Comparison of ENCODE assay signal across 51 mouse cellular contexts in genomic region chr16:58697261-58697660, GRCm38 (mm10). TPM values are rescaled to one million over a fixed set of nuclear protein-coding genes. Genes with fewer than 3 reads are reported as not detected.
"Had no signal": no experiment of that assay in that cellular context is flagged by ENCODE, and none has a peak within 500 bp of the region (broad histone marks: within the 10 kb centered on the region; RNA-seq: fewer than 3 reads in every experiment).

No protein-coding gene starts in this region.

- ATAC-seq: hindbrain, embryonic 16.5 days; hindbrain, postnatal 0 days; intestine, embryonic 15.5 days; intestine, embryonic 16.5 days; intestine, postnatal 0 days had no signal

- H3K27me3 ChIP-seq: heart, embryonic 12.5 days; heart, embryonic 13.5 days; heart, embryonic 15.5 days; hindbrain, embryonic 12.5 days; hindbrain, embryonic 13.5 days; hindbrain, embryonic 15.5 days; intestine, embryonic 15.5 days; kidney, embryonic 15.5 days had no signal

- H3K4me3 ChIP-seq: heart, embryonic 10.5 days; heart, embryonic 12.5 days; heart, embryonic 13.5 days; heart, embryonic 15.5 days; hindbrain, embryonic 10.5 days; hindbrain, embryonic 12.5 days; hindbrain, embryonic 13.5 days; hindbrain, embryonic 15.5 days; intestine, embryonic 15.5 days; kidney, embryonic 15.5 days; layer of hippocampus, adult 2 months had no signal

- H3K9me3 ChIP-seq: heart, embryonic 10.5 days; heart, embryonic 12.5 days; heart, embryonic 13.5 days; heart, embryonic 15.5 days; hindbrain, embryonic 10.5 days; hindbrain, embryonic 12.5 days; hindbrain, embryonic 13.5 days; hindbrain, embryonic 15.5 days; intestine, embryonic 15.5 days; kidney, embryonic 15.5 days had no signal

- H3K9ac ChIP-seq: heart, embryonic 12.5 days; heart, embryonic 13.5 days; heart, embryonic 15.5 days; hindbrain, embryonic 12.5 days; hindbrain, embryonic 13.5 days; hindbrain, embryonic 14.5 days; hindbrain, embryonic 15.5 days; intestine, embryonic 15.5 days; kidney, embryonic 15.5 days had no signal

- H3K4me2 ChIP-seq: heart, embryonic 11.5 days; heart, embryonic 12.5 days; heart, embryonic 13.5 days; heart, embryonic 15.5 days; hindbrain, embryonic 12.5 days; hindbrain, embryonic 13.5 days; hindbrain, embryonic 14.5 days; hindbrain, embryonic 15.5 days; intestine, embryonic 15.5 days; kidney, embryonic 15.5 days had no signal

- H3K4me1 ChIP-seq: heart, embryonic 15.5 days; hindbrain, embryonic 10.5 days; hindbrain, embryonic 12.5 days; hindbrain, embryonic 13.5 days; hindbrain, embryonic 15.5 days; intestine, embryonic 15.5 days; kidney, embryonic 15.5 days had no signal

- H3K36me3 ChIP-seq: heart, embryonic 10.5 days; heart, embryonic 12.5 days; heart, embryonic 13.5 days; heart, embryonic 15.5 days; hindbrain, embryonic 10.5 days; hindbrain, embryonic 12.5 days; hindbrain, embryonic 13.5 days; hindbrain, embryonic 15.5 days; intestine, embryonic 15.5 days; kidney, embryonic 15.5 days had no signal

- H3K27ac ChIP-seq: heart, embryonic 10.5 days; heart, embryonic 13.5 days; heart, embryonic 15.5 days; hindbrain, embryonic 10.5 days; hindbrain, embryonic 12.5 days; hindbrain, embryonic 13.5 days; hindbrain, embryonic 14.5 days; hindbrain, embryonic 15.5 days; hindbrain, postnatal 0 days; intestine, embryonic 15.5 days; kidney, embryonic 15.5 days; kidney, postnatal 0 days; layer of hippocampus, adult 2 months had no signal

- DNase-seq: heart, postnatal 10 days; heart, postnatal 14 days; heart, postnatal 36 days; heart, postnatal 4 days; kidney, adult 11 months; kidney, adult 18-20 months; kidney, adult 2 months; kidney, adult 8-10 months; kidney, adult 9 months; kidney, postnatal 10 days; kidney, postnatal 14 days; kidney, postnatal 25 days; kidney, postnatal 36 days; kidney, postnatal 4 days; layer of hippocampus, adult 9-11 months; layer of hippocampus, postnatal 36 days had no signal

RNA-seq across cellular contexts. Expression of gene Gpr15, which starts 21.6 kb away (rescaled TPM):
- total RNA-seq: heart, postnatal 10 days; heart, postnatal 14 days; heart, postnatal 25 days; heart, postnatal 36 days; heart, postnatal 4 days; hematopoietic stem cell, adult 5-6 weeks; layer of hippocampus, adult 18-20 months; layer of hippocampus, adult 2 months; layer of hippocampus, adult 8-10 months; layer of hippocampus, postnatal 10 days; layer of hippocampus, postnatal 14 days; layer of hippocampus, postnatal 25 days; layer of hippocampus, postnatal 36 days; left cerebral cortex, adult 18-20 months had no signal
- polyA plus RNA-seq: heart, embryonic 10.5 days; heart, embryonic 11.5 days; heart, embryonic 12.5 days; heart, embryonic 13.5 days; heart, embryonic 14.5 days; heart, embryonic 15.5 days; hindbrain, embryonic 10.5 days; hindbrain, embryonic 11.5 days; hindbrain, embryonic 12.5 days; hindbrain, embryonic 13.5 days; hindbrain, embryonic 14.5 days; hindbrain, embryonic 15.5 days; hindbrain, embryonic 16.5 days; hindbrain, postnatal 0 days; intestine, embryonic 14.5 days; intestine, embryonic 15.5 days; kidney, embryonic 14.5 days; kidney, embryonic 15.5 days; kidney, embryonic 16.5 days; kidney, postnatal 0 days had no signal

RNA-seq across cellular contexts. Expression of gene E330017A01Rik, which starts 58.7 kb away (rescaled TPM):
- total RNA-seq: heart, postnatal 10 days; heart, postnatal 14 days; heart, postnatal 25 days; heart, postnatal 36 days; heart, postnatal 4 days; hematopoietic stem cell, adult 5-6 weeks; hindbrain, postnatal 0 days; layer of hippocampus, adult 18-20 months; layer of hippocampus, adult 2 months; layer of hippocampus, adult 8-10 months; layer of hippocampus, postnatal 10 days; layer of hippocampus, postnatal 14 days; layer of hippocampus, postnatal 25 days; layer of hippocampus, postnatal 36 days; left cerebral cortex, adult 18-20 months had no signal
- polyA plus RNA-seq: heart, embryonic 10.5 days; heart, embryonic 11.5 days; heart, embryonic 12.5 days; heart, embryonic 13.5 days; heart, embryonic 14.5 days; heart, embryonic 15.5 days; heart, embryonic 16.5 days; heart, postnatal 0 days; hindbrain, embryonic 10.5 days; hindbrain, embryonic 11.5 days; hindbrain, embryonic 12.5 days; hindbrain, embryonic 13.5 days; hindbrain, embryonic 14.5 days; hindbrain, embryonic 16.5 days; hindbrain, postnatal 0 days; inflammation-experienced regulatory T-cells, adult 6 months; intestine, embryonic 14.5 days; intestine, embryonic 15.5 days; intestine, embryonic 16.5 days; intestine, postnatal 0 days; kidney, adult 2 months; kidney, embryonic 15.5 days; kidney, embryonic 16.5 days; kidney, postnatal 0 days; large intestine, adult 2 months had no signal
